Mouse (Mus musculus) hindbrain, embryonic 15.5 days (tissue): ENCODE measurements around the gene Lce3d. TPM values are rescaled to one million over a fixed set of nuclear protein-coding genes. Genes with fewer than 3 reads are reported as not detected.

Source experiments
- polyA plus RNA-seq: library from polyadenylated mRNA; unstranded; fragments of >200 nt; fragmentation: Nextera tagmentation; extraction: Ambion mirVana; gene quantifications from 2 replicates; pipeline ENCODE4 v1.2.1, GENCODE M21; 2015

Lce3d gene
- polyA plus RNA-seq, 1 experiment from 2014 or later, result not detected

Other genes starting within 250 kb of the Lce3d start
- not detected in 2 replicates for gene Lce1e, start 248.3 kb upstream of the Lce3d start, polyA plus RNA-seq
- gene Lce1f, start 237.0 kb upstream of the Lce3d start, polyA plus RNA-seq, result not detected in 2 replicates
- gene Gm38119, start 218.3 kb upstream of the Lce3d start, polyA plus RNA-seq, result not detected in 2 replicates
- gene Lce1g, start 205.1 kb upstream of the Lce3d start, polyA plus RNA-seq, result not detected in 2 replicates
- gene Lce1h, start 192.3 kb upstream of the Lce3d start, polyA plus RNA-seq, result not detected in 2 replicates
- gene Lce1i, start 178.5 kb upstream of the Lce3d start, polyA plus RNA-seq, result not detected in 2 replicates
- not detected in 2 replicates for gene Lce1j, start 166.9 kb upstream of the Lce3d start, polyA plus RNA-seq
- not detected in 2 replicates for gene Lce1k, start 149.5 kb upstream of the Lce3d start, polyA plus RNA-seq
- gene Kprp, start 130.1 kb upstream of the Lce3d start, polyA plus RNA-seq, result not detected in 2 replicates
- gene Lce1l, start 106.1 kb upstream of the Lce3d start, polyA plus RNA-seq, result not detected in 2 replicates
- gene 2310050C09Rik, start 87.2 kb upstream of the Lce3d start, polyA plus RNA-seq, result not detected in 2 replicates
- not detected in 2 replicates for gene Lce3a, start 31.2 kb upstream of the Lce3d start, polyA plus RNA-seq
- gene Lce3b, start 24.4 kb upstream of the Lce3d start, polyA plus RNA-seq, result not detected in 2 replicates
- gene Lce3c, start 12.9 kb upstream of the Lce3d start, polyA plus RNA-seq, result 0.62 TPM in 1 of 2 replicates, not detected in the other
- gene Lce3e, start 9.7 kb downstream of the Lce3d start, polyA plus RNA-seq, result not detected in 2 replicates
- gene Lce3f, start 34.8 kb downstream of the Lce3d start, polyA plus RNA-seq, result not detected in 2 replicates
- gene Crct1, start 58.3 kb downstream of the Lce3d start, polyA plus RNA-seq, result 1.9 and 2.3 TPM in 2 replicates
- not detected in 2 replicates for gene Lce1m, start 61.7 kb downstream of the Lce3d start, polyA plus RNA-seq
- gene Gm4858, start 111.4 kb downstream of the Lce3d start, polyA plus RNA-seq, result not detected in 2 replicates
- not detected in 2 replicates for gene Crnn, start 187.4 kb downstream of the Lce3d start, polyA plus RNA-seq
- gene Flg2, start 239.9 kb downstream of the Lce3d start, polyA plus RNA-seq, result not detected in 2 replicates